Mouse (Mus musculus): ENCODE measurements around the gene Tvp23b. TPM values are rescaled to one million over a fixed set of nuclear protein-coding genes. Genes with fewer than 3 reads are reported as not detected.

Gene Tvp23b
- polyA plus RNA-seq, 1 experiment from 2014 or later = 29.1 TPM

GRCm38 (mm10) chr11:62943538-62943937 is 64.3 kb downstream of the Tvp23b start:
- TF ChIP-seq CTCF (IDR thresholded peaks at IDR 0.05; ENCODE audit: low read depth) (no peak), EP300 (IDR thresholded peaks at IDR 0.05; ENCODE audit: low read depth) (no peak)
- Histone ChIP-seq H3K4me2 (ENCODE audit: low read depth, low read length) (no peak overlapping the region), H3K9ac (replicated peaks) (no peak overlapping the region), H3K27ac (ENCODE audit: low read depth) (no peak overlapping the region), H3K27me3 (ENCODE audit: insufficient read depth, low read length) (no peaks in the 10 kb centered on the region), H3K4me1 (ENCODE audit: insufficient read depth) (no peaks in the 10 kb centered on the region), H3K4me3 (ENCODE audit: low read depth, low read length) (no peak overlapping the region), H3K36me3 (replicated peaks; ENCODE audit: insufficient read depth, low read length) (no peaks in the 10 kb centered on the region), H3K9me3 (ENCODE audit: low read length) (no peaks in the 10 kb centered on the region)
- ATAC-seq = no peak
- 51% methylated on average over 6 of the region's 6 CpGs for WGBS (ENCODE audit: insufficient replicate concordance)
- no peak for DNase-seq

GRCm38 (mm10) chr11:62945514-62945913 is 66.3 kb downstream of the Tvp23b start:
- Histone ChIP-seq H3K9ac (replicated peaks) (no peak overlapping the region), H3K9me3 (ENCODE audit: low read length) (no peaks in the 10 kb centered on the region), H3K4me2 (ENCODE audit: low read depth, low read length) (no peak overlapping the region), H3K4me1 (ENCODE audit: insufficient read depth) (no peaks in the 10 kb centered on the region), H3K27ac (ENCODE audit: low read depth) (no peak overlapping the region), H3K4me3 (ENCODE audit: low read depth, low read length) (no peak overlapping the region), H3K36me3 (replicated peaks; ENCODE audit: insufficient read depth, low read length) (no peaks in the 10 kb centered on the region), H3K27me3 (ENCODE audit: insufficient read depth, low read length) (no peaks in the 10 kb centered on the region)
- TF ChIP-seq CTCF (IDR thresholded peaks at IDR 0.05; ENCODE audit: low read depth) (no peak), EP300 (IDR thresholded peaks at IDR 0.05; ENCODE audit: low read depth) (no peak)
- WGBS (ENCODE audit: insufficient replicate concordance) = 54% methylated on average over 4 of the region's 4 CpGs
- ATAC-seq (no peak), DNase-seq (no peak)

- Histone ChIP-seq H3K27me3 (ENCODE audit: insufficient read depth, low read length) (no peaks in the 10 kb centered on the region), H3K9ac (replicated peaks) (no peak overlapping the region), H3K9me3 (ENCODE audit: low read length) (no peaks in the 10 kb centered on the region), H3K36me3 (replicated peaks; ENCODE audit: insufficient read depth, low read length) (no peaks in the 10 kb centered on the region), H3K27ac (ENCODE audit: low read depth) (no peak overlapping the region), H3K4me1 (ENCODE audit: insufficient read depth) (no peaks in the 10 kb centered on the region), H3K4me2 (ENCODE audit: low read depth, low read length) (no peak overlapping the region), H3K4me3 (ENCODE audit: low read depth, low read length) (no peak overlapping the region)
- ATAC-seq = no peak
- DNase-seq = no peak
- WGBS (ENCODE audit: insufficient replicate concordance) = 76% methylated on average over 1 of the region's 1 CpGs
- TF ChIP-seq EP300 (IDR thresholded peaks at IDR 0.05; ENCODE audit: low read depth) (no peak), CTCF (IDR thresholded peaks at IDR 0.05; ENCODE audit: low read depth) (no peak)
These were observed 70.3 kb downstream of the Tvp23b start for GRCm38 (mm10) chr11:62949548-62949947.

- H3K27ac ChIP-seq (ENCODE audit: low read depth) = no peak within 1 kb of the TSS
- no peaks in the 10 kb centered on the region for H3K27me3 ChIP-seq (ENCODE audit: insufficient read depth, low read length)
- H3K4me2 ChIP-seq (ENCODE audit: low read depth, low read length) = no peak within 1 kb of the TSS
- no peak for DNase-seq
- 72% methylated on average over 3 of the region's 3 CpGs for WGBS (ENCODE audit: insufficient replicate concordance)
- no peak within 1 kb of the TSS for H3K9ac ChIP-seq (replicated peaks)
- no peak for TF ChIP-seq CTCF (IDR thresholded peaks at IDR 0.05; ENCODE audit: low read depth)
- no peak for TF ChIP-seq EP300 (IDR thresholded peaks at IDR 0.05; ENCODE audit: low read depth)
- no peaks in the 10 kb centered on the region for H3K36me3 ChIP-seq (replicated peaks; ENCODE audit: insufficient read depth, low read length)
- no peak for ATAC-seq
- no peaks in the 10 kb centered on the region for H3K9me3 ChIP-seq (ENCODE audit: low read length)
- H3K4me1 ChIP-seq (ENCODE audit: insufficient read depth) = no peaks in the 10 kb centered on the region
- H3K4me3 ChIP-seq (ENCODE audit: low read depth, low read length) = no peak within 1 kb of the TSS
These were observed 71.8 kb downstream of the Tvp23b start, which contains the start of gene Cdrt4 for GRCm38 (mm10) chr11:62951012-62951411. Gene Cdrt4 (plus strand): TSS chr11:62951193.

- DNase-seq (no peak), ATAC-seq (no peak)
- Histone ChIP-seq H3K4me3 (ENCODE audit: low read depth, low read length) (no peak overlapping the region), H3K27me3 (ENCODE audit: insufficient read depth, low read length) (no peaks in the 10 kb centered on the region), H3K4me1 (ENCODE audit: insufficient read depth) (no peaks in the 10 kb centered on the region), H3K36me3 (replicated peaks; ENCODE audit: insufficient read depth, low read length) (no peaks in the 10 kb centered on the region), H3K9ac (replicated peaks) (no peak overlapping the region), H3K9me3 (ENCODE audit: low read length) (no peaks in the 10 kb centered on the region), H3K27ac (ENCODE audit: low read depth) (no peak overlapping the region), H3K4me2 (ENCODE audit: low read depth, low read length) (no peak overlapping the region)
- WGBS (ENCODE audit: insufficient replicate concordance) = 81% methylated on average over 2 of the region's 3 CpGs
- no peak for TF ChIP-seq CTCF (IDR thresholded peaks at IDR 0.05; ENCODE audit: low read depth)
- no peak for TF ChIP-seq EP300 (IDR thresholded peaks at IDR 0.05; ENCODE audit: low read depth)
These were observed 75.5 kb downstream of the Tvp23b start for GRCm38 (mm10) chr11:62954766-62955165.

- Histone ChIP-seq H3K4me3 (ENCODE audit: low read depth, low read length) (no peak overlapping the region), H3K27me3 (ENCODE audit: insufficient read depth, low read length) (no peaks in the 10 kb centered on the region), H3K4me1 (ENCODE audit: insufficient read depth) (no peaks in the 10 kb centered on the region), H3K4me2 (ENCODE audit: low read depth, low read length) (no peak overlapping the region), H3K27ac (ENCODE audit: low read depth) (no peak overlapping the region), H3K9me3 (ENCODE audit: low read length) (no peaks in the 10 kb centered on the region), H3K9ac (replicated peaks) (no peak overlapping the region), H3K36me3 (replicated peaks; ENCODE audit: insufficient read depth, low read length) (no peaks in the 10 kb centered on the region)
- DNase-seq = no peak
- 73% methylated on average over 5 of the region's 5 CpGs for WGBS (ENCODE audit: insufficient replicate concordance)
- TF ChIP-seq CTCF (IDR thresholded peaks at IDR 0.05; ENCODE audit: low read depth) = no peak
- no peak for TF ChIP-seq EP300 (IDR thresholded peaks at IDR 0.05; ENCODE audit: low read depth)
- ATAC-seq = no peak
These were observed 75.9 kb downstream of the Tvp23b start for GRCm38 (mm10) chr11:62955186-62955585.

- TF ChIP-seq EP300 (IDR thresholded peaks at IDR 0.05; ENCODE audit: low read depth) (no peak), CTCF (IDR thresholded peaks at IDR 0.05; ENCODE audit: low read depth) (no peak)
- no peak for DNase-seq
- 28% methylated on average over 6 of the region's 6 CpGs for WGBS (ENCODE audit: insufficient replicate concordance)
These were observed 76.5 kb downstream of the Tvp23b start for GRCm38 (mm10) chr11:62955776-62956175.

More at GRCm38 (mm10) chr11:62955776-62956175, 76.5 kb downstream of the Tvp23b start:
- Histone ChIP-seq H3K9ac (replicated peaks) (no peak overlapping the region), H3K27me3 (ENCODE audit: insufficient read depth, low read length) (no peaks in the 10 kb centered on the region), H3K4me3 (ENCODE audit: low read depth, low read length) (no peak overlapping the region), H3K4me2 (ENCODE audit: low read depth, low read length) (no peak overlapping the region), H3K4me1 (ENCODE audit: insufficient read depth) (no peaks in the 10 kb centered on the region), H3K9me3 (ENCODE audit: low read length) (no peaks in the 10 kb centered on the region), H3K27ac (ENCODE audit: low read depth) (no peak overlapping the region), H3K36me3 (replicated peaks; ENCODE audit: insufficient read depth, low read length) (no peaks in the 10 kb centered on the region)
- no peak for ATAC-seq

Measured in liver, postnatal 0 days (tissue).